Mouse (Mus musculus) ES-Bruce4 (cell line): ENCODE measurements around the gene Ptprb.

Source experiments
- CTCF ChIP-seq: IDR thresholded peaks from one replicate; pipeline ENCODE4 v1.8.1; 2011; ENCODE audit warnings: low read depth, low read length
- EP300 ChIP-seq: IDR thresholded peaks from 2 replicates; pipeline ENCODE4 v1.6.1; 2011; ENCODE audit warnings: low read depth, low read length; ENCODE audit not compliant: insufficient read depth
- POLR2A ChIP-seq: IDR thresholded peaks from one replicate; pipeline ENCODE4 v1.8.1; 2011; ENCODE audit warnings: low read length; ENCODE audit not compliant: insufficient read depth

GRCm38 (mm10) chr10:116362181-116362580 is 86.9 kb downstream of the Ptprb start:
- TF ChIP-seq EP300 (no peak), CTCF (no peak), POLR2A (no peak)
